In the genomic region with DNA sequence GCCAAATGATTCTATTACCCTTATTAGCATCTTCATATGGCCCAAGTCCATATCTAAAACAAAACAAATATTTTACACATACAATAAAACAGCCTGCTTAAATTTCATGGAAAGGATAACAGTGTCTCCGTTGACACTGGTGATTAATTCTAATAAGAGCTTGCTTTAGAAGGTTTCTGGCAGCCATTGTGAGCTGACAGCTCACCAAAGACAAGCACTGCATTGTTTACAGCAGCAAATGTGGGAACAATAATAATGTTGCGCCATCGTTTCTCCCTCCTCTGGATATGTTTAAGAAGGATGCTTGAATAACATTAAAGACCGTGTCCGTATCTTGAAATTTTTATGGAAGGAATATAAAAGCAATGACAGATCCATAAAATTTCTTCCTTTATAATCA, we compare ENCODE assay signal across 32 mouse cellular contexts.
DNase-seq lines count a peak whose midpoint lies in the region; ATAC-seq and TF ChIP-seq lines count a peak whose summit lies in the region.
"Had no signal": no experiment of that assay in that cellular context is flagged by ENCODE, and none has a peak within 500 bp of the region (broad histone marks: within the 10 kb centered on the region; RNA-seq: fewer than 3 reads in every experiment).

No protein-coding gene starts in this region.

- no peak for DNase-seq in frontal cortex, adult 2 months (ENCODE audit: extremely low spot score in 1 of 2, low spot score in 1 of 2)
- no peak for DNase-seq in layer of hippocampus, adult 2 months (ENCODE audit: low spot score in 2 of 2)
- no peak for DNase-seq in layer of hippocampus, adult 9-10 months (ENCODE audit: low spot score)
- peak; percentile 33 for DNase-seq in retina, postnatal 1 day
- DNase-seq in retina, embryonic 14.5 days (ENCODE audit: low spot score), result no peak
- DNase-seq in spleen, adult 12 weeks (ENCODE audit: low spot score), result no peak
- DNase-seq: adrenal gland, adult 2 months; adrenal gland, postnatal 36 days; B cell, adult 2 months; cerebellum, adult 8-10 months; cerebellum, postnatal 25 days; gastrocnemius, postnatal 10 days; heart, postnatal 10 days; kidney, adult 11 months; kidney, postnatal 36 days; layer of hippocampus, postnatal 36 days; liver, embryonic 13.5 days; lung, adult 18-20 months; lung, postnatal 14 days; right cerebral cortex, adult 18-20 months; thymus, adult 18-20 months; thymus, postnatal 25 days had no signal

- TF ChIP-seq CTCF in layer of hippocampus, adult 2 months (conservative IDR thresholded peaks at IDR 0.05), result no peak

- peak; percentile 56; the same call in 1 of the 2 replicates for ATAC-seq in frontal cortex, adult (ENCODE audit: low TSS enrichment)
- ATAC-seq: activated CD4-positive, CD25-positive, alpha-beta regulatory T cell, adult 4 months; inflammation-experienced regulatory T-cells, adult 6 months; midbrain, embryonic 16.5 days had no signal

- no peak overlapping the region for H3K4me3 ChIP-seq in layer of hippocampus, adult 2 months
- H3K4me3 ChIP-seq: forebrain, embryonic 10.5 days; heart, embryonic 13.5 days; limb, embryonic 10.5 days; limb, embryonic 15.5 days; liver, embryonic 13.5 days; neural tube, embryonic 12.5 days had no signal

- H3K27ac ChIP-seq in layer of hippocampus, adult 2 months, result peak overlapping the region; percentile 46
- H3K27ac ChIP-seq: forebrain, embryonic 10.5 days; heart, embryonic 13.5 days; limb, embryonic 10.5 days; limb, embryonic 15.5 days; liver, embryonic 13.5 days; neural tube, embryonic 12.5 days; stomach, postnatal 0 days had no signal
